Mouse (Mus musculus): Measurements from ENCODE around the gene P3h4. TPM values are rescaled to one million over a fixed set of nuclear protein-coding genes. Genes with fewer than 3 reads are reported as not detected.

The P3h4 gene
- polyA plus RNA-seq, 1 experiment: 3.9 TPM

- Histone ChIP-seq H3K4me3 (replicated peaks; ENCODE audit: control insufficient read depth, low read depth, low read length) (no peak overlapping the region), H3K4me1 (ENCODE audit: control insufficient read depth, insufficient read depth, low read length) (peaks cover 1% of the 10 kb centered on the region; the same call in 1 of the 2 replicates), H3K27ac (ENCODE audit: control insufficient read depth, insufficient read depth, low read depth, low read length, poor library complexity) (no peak overlapping the region)
- TF ChIP-seq CTCF (IDR thresholded peaks at IDR 0.05; ENCODE audit: control insufficient read depth, insufficient read depth, low read length): no peak
- 71% methylated on average over 12 of the region's 12 CpGs for WGBS
Observed at GRCm38 (mm10) chr11:100399727-100400538, 14.7 kb downstream of the P3h4 start.

GRCm38 (mm10) chr11:100399320-100399719 lies 15.3 kb downstream of the P3h4 start:
- WGBS: 18% methylated on average over 9 of the region's 9 CpGs
- no peak overlapping the region for H3K27ac ChIP-seq (ENCODE audit: control insufficient read depth, insufficient read depth, low read depth, low read length, poor library complexity)
- TF ChIP-seq CTCF (IDR thresholded peaks at IDR 0.05; ENCODE audit: control insufficient read depth, insufficient read depth, low read length) (no peak), POLR2A (IDR thresholded peaks at IDR 0.05; ENCODE audit: borderline replicate concordance, control insufficient read depth, low read depth, low read length) (no peak)
- peaks cover 2% of the 10 kb centered on the region; the same call in 1 of the 2 replicates for H3K4me1 ChIP-seq (ENCODE audit: control insufficient read depth, insufficient read depth, low read length)
- no peak overlapping the region for H3K4me3 ChIP-seq (replicated peaks; ENCODE audit: control insufficient read depth, low read depth, low read length)

DNA sequence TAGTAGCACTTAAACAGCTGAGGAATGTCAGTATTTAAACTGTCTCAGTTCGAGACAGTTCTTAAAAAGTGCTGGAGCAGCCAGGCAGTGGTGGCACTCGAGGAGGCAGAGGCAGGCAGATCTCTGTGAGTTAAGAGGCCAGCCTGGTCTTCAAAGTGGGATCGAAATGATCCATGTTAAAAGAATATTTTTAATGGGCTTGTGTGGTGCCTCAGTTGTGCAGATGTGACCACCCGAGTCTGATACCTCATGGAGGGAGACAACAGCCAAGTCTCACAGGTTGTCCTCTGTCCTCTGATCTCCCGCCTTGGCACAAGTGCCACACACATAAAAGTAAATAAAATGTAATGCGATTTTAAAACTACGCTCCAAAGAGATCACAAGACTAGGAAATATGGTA lies 16.1 kb downstream of the P3h4 start:
- 80% methylated on average over 7 of the region's 7 CpGs for WGBS
- Histone ChIP-seq H3K27ac (ENCODE audit: control insufficient read depth, insufficient read depth, low read depth, low read length, poor library complexity) (no peak overlapping the region), H3K4me1 (ENCODE audit: control insufficient read depth, insufficient read depth, low read length) (peaks cover 2% of the 10 kb centered on the region; the same call in 1 of the 2 replicates), H3K4me3 (replicated peaks; ENCODE audit: control insufficient read depth, low read depth, low read length) (no peak overlapping the region)
- TF ChIP-seq POLR2A (IDR thresholded peaks at IDR 0.05; ENCODE audit: borderline replicate concordance, control insufficient read depth, low read depth, low read length): no peak

DNA sequence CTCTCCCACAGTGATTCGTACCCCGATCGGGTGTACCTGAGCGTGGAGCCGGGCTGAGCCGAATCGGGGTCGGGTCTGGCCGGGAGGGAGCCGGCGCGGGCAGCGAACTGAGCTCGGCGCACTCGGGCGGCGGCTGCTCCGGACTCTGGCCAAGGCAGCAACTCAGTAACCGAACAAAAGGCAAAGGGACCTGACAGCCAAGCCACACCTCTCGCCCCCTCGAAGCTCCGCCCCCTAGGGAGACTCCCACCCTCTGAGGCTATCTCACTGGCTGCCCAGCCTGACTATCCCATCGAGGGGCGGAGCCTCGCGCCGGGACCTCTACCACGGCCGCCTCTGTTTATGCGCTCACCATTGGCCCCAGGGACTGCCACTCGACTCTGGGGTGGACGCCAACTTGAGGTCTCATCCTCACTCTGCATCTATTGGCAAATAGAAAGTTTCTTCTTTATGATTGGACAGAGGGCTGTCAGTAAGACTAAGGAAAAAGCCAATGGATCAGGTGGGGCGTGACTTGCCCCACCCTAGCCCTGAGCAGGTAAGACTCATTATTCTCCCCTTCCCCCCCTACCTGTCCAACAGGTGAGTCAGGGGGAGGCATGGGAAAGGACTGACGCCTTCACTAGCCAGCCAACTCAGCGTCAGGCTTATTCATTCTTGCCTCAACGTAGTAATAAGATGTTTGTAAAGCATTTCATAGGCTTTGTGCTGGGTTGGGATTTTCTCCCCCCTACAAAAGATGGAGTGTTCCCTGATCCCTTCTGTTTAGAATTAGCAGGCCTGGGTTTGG lies 16.8 kb downstream of the P3h4 start, which contains the start of gene Jup:
Gene Jup (minus strand): TSS at position 164 of the 790 bp plus-strand sequence.
- peaks cover 2% of the 10 kb centered on the region; the same call in 1 of the 2 replicates for H3K4me1 ChIP-seq (ENCODE audit: control insufficient read depth, insufficient read depth, low read length)
- peak within 1 kb of the TSS; percentile 54 for H3K27ac ChIP-seq (ENCODE audit: control insufficient read depth, insufficient read depth, low read depth, low read length, poor library complexity)
- TF ChIP-seq CTCF (IDR thresholded peaks at IDR 0.05; ENCODE audit: control insufficient read depth, insufficient read depth, low read length) (no peak), POLR2A (IDR thresholded peaks at IDR 0.05; ENCODE audit: borderline replicate concordance, control insufficient read depth, low read depth, low read length) (peak; percentile 86)
- WGBS: 6% methylated on average over 37 of the region's 37 CpGs
- peak within 1 kb of the TSS; percentile 64 for H3K4me3 ChIP-seq (replicated peaks; ENCODE audit: control insufficient read depth, low read depth, low read length)

- Histone ChIP-seq H3K27ac (ENCODE audit: control insufficient read depth, insufficient read depth, low read depth, low read length, poor library complexity) (peak overlapping the region; percentile 54), H3K4me1 (ENCODE audit: control insufficient read depth, insufficient read depth, low read length) (peaks cover 2% of the 10 kb centered on the region; the same call in 1 of the 2 replicates), H3K4me3 (replicated peaks; ENCODE audit: control insufficient read depth, low read depth, low read length) (peak overlapping the region; percentile 64)
- TF ChIP-seq POLR2A (IDR thresholded peaks at IDR 0.05; ENCODE audit: borderline replicate concordance, control insufficient read depth, low read depth, low read length): no peak
- TF ChIP-seq CTCF (IDR thresholded peaks at IDR 0.05; ENCODE audit: control insufficient read depth, insufficient read depth, low read length): no peak
- WGBS: under 1% methylated on average over 42 of the region's 42 CpGs
Observed at GRCm38 (mm10) chr11:100396886-100397599, 17.6 kb downstream of the P3h4 start.

GRCm38 (mm10) chr11:100395861-100396631 lies 18.6 kb downstream of the P3h4 start:
- no peak for TF ChIP-seq CTCF (IDR thresholded peaks at IDR 0.05; ENCODE audit: control insufficient read depth, insufficient read depth, low read length)
- TF ChIP-seq POLR2A (IDR thresholded peaks at IDR 0.05; ENCODE audit: borderline replicate concordance, control insufficient read depth, low read depth, low read length): no peak
- 54% methylated on average over 17 of the region's 17 CpGs for WGBS
- Histone ChIP-seq H3K4me3 (replicated peaks; ENCODE audit: control insufficient read depth, low read depth, low read length) (no peak overlapping the region), H3K4me1 (ENCODE audit: control insufficient read depth, insufficient read depth, low read length) (peaks cover 2% of the 10 kb centered on the region; the same call in 1 of the 2 replicates), H3K27ac (ENCODE audit: control insufficient read depth, insufficient read depth, low read depth, low read length, poor library complexity) (no peak overlapping the region)

- 14% methylated on average over 11 of the region's 11 CpGs for WGBS
- Histone ChIP-seq H3K4me3 (replicated peaks; ENCODE audit: control insufficient read depth, low read depth, low read length) (peak overlapping the region; percentile 36), H3K4me1 (ENCODE audit: control insufficient read depth, insufficient read depth, low read length) (peaks cover 2% of the 10 kb centered on the region; the same call in 1 of the 2 replicates), H3K27ac (ENCODE audit: control insufficient read depth, insufficient read depth, low read depth, low read length, poor library complexity) (peak overlapping the region; percentile 64; the same call in 1 of the 2 replicates)
- TF ChIP-seq CTCF (IDR thresholded peaks at IDR 0.05; ENCODE audit: control insufficient read depth, insufficient read depth, low read length) (no peak), POLR2A (IDR thresholded peaks at IDR 0.05; ENCODE audit: borderline replicate concordance, control insufficient read depth, low read depth, low read length) (0 out of 2 replicates have a peak, but pooled peaks have one; percentile 8)
Observed at GRCm38 (mm10) chr11:100395200-100395599, 19.4 kb downstream of the P3h4 start.
